Mouse (Mus musculus) left cerebral cortex, postnatal 25 days (tissue): ENCODE results near the gene Tmem229a. TPM values are rescaled to one million over a fixed set of nuclear protein-coding genes. Genes with fewer than 3 reads are reported as not detected.

Source experiments
- DNase-seq, 2 experiments: peaks; one replicate each; pipeline ENCODE4 v3.0.0; 2022; ENCODE audit warnings: low spot score in 2 of 2, mixed read lengths in 1 of 2
- intact Hi-C: fragments of 180-260 bp; cut with DNase I; formaldehyde crosslinking; loops from one replicate; pipeline ENCODE4 v1.15.1; 2025
- total RNA-seq, 2 experiments: library from RNA; stranded (reverse); gene quantifications; 2 replicates each; pipeline ENCODE4 v1.2.3; 2021

The Tmem229a gene
- total RNA-seq: 10 to 100 TPM; 41.0 to 42.0 TPM

DNA sequence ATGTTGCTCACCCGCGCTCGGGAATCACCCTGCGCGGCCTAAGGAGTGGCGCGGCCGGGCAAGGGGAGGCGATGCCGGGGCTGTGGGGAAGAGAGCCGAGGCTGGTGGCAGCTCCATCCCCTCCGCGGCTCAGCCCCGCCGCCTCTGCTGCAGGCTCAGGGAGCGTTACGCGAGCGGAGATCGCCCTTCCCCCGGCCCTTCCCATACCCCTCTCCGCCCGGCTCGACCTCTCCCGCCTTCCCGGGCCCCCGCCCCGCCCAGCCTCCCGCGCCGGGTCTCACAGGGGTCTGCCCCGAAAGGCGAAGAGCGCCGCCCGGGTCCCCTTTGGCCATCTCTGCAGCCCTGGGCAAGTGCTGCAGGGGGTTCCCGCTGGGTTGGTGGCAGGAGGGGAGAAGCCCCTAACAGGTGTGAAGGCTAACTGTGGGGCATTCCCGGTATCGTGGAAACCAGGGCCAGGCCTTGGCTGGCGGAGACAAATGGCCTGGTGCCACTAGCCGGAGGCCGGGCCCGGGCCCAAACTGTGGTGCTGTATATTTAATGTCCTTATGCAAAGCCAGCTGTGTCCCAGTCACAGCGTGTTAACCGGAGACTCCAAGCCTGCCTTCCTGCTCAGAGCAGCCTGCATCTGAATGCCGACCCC, at the start of gene Tmem229a:
TSS of gene Tmem229a (minus strand) at position 352 of the 640 bp plus-strand sequence.
- intact Hi-C loops: loop anchor here (2.0 to 10.0 kb wide), 3 partner anchors 37 to 291 kb away; partner anchors contain the start of gene Wasl
- DNase-seq: peak; percentile 68 to 79

DNA sequence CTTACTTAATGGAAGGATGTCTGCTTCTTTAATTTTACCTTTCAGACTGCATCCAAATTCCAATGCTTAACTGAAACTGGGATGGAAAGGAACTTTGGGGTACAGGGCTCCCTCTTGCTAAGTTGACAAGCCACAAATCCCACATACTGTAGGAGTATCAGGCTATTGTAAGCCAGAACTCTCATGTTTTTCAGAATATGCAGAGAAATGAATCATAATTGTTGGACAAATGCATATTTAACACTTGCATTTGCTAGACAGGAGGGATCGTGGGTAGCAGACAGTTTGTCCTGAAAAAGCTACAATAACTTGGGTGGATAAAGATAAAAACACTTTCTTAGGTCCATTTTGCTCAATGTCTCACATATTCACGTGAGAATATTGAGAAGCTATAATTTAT, 37.7 kb upstream of the Tmem229a start:
- DNase-seq: peak in 1 of 2 experiments; percentile 70
- intact Hi-C loops: loop anchor here (2.0 kb wide), 1 partner anchor 37 kb away; the partner anchor contains the start of gene Tmem229a

DNA sequence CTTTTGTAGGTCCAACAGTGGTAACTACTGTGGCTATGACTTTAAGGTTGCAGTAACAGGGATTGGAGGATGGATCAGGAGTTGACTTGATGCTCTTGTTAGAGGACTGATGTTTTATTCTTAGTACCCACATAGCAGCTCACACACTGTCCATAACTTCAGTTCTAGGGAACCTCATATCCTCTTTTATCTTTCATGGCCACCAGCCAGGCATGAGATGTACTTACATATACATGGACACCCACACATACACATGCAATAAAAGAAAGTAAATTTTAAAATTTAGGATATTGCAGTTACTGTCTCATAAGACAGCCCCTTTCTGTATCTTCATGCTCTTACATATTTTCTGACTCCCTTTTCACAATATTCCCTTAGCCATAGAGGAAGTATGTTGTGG, 33.7 kb upstream of the Tmem229a start:
- DNase-seq: peak in 1 of 2 experiments; percentile 69
- intact Hi-C loops: no loop called here

DNA sequence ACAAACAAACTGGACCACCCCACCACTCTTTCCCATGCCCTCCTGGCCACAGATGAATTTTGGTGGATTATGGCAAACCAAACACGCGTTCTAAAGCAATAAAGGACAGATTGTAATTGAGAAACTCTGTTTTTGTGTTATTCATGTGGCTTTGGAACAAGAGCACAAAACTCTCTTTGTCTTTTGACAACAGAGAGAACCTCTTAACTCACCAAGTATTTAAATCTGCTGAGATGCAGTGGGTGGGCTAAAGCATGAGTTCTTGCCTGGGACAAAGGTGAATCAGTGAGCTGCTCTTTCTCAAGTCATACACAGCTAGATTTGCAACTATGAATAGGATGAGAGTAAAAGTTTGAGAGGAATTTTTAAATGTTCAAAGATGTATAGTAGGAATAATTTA, 20.1 kb upstream of the Tmem229a start:
- intact Hi-C loops: no loop called here
- no peak for DNase-seq

DNA sequence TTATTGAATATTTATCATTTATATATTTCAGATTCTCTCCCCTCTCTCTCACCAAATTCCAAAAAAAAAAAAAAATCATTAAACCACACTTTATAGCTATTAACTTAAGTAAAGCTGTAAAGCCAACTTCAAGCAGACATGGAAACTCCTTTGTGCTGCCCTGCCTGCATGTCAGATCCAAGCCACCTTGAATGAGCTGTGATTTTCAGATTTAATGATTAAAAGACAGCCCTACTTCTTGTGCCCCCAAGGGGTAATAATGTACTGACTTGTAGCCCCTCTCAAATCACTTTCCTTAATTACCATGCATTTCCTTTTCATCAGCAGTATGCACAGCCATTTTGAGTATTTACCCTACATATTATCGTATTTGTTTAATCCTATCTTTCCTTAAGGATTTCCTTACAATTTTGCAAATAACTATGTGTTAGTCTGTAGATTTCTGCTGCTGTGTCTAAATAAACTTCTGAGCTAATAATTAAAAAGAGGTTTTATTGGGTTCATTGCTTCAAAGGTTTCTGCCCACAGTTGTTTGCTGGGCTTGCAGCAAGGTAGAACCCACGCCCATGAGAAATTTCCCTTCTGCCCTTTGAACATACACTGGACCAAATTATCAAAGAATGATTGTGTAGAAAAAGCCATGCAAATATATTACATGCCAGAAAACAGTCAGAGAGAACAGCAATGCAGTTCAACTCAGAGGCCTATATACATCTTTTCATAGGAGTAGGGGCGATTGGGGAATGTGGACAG, 12.6 kb upstream of the Tmem229a start:
- no peak for DNase-seq
- intact Hi-C loops: no loop called here

DNA sequence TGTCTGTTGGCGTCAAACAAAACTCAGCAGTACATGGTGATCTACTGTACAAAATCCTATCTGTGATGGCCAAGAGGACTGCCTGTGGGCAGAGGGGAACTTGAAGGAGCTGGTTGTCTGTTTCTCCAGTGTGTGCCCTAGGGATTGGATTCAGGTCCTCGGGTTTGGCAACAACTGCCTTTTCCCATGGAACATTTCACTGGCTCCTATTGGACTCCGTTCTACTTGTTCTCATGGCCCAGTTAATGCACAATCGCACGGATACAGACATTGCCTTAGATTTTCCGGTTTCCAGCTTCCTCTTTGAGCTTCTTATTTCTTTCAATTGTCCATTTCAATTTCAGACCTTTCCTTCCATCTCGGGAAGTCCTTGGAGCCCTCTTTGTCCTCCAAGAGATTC, 11.6 kb upstream of the Tmem229a start:
- intact Hi-C loops: no loop called here

DNA sequence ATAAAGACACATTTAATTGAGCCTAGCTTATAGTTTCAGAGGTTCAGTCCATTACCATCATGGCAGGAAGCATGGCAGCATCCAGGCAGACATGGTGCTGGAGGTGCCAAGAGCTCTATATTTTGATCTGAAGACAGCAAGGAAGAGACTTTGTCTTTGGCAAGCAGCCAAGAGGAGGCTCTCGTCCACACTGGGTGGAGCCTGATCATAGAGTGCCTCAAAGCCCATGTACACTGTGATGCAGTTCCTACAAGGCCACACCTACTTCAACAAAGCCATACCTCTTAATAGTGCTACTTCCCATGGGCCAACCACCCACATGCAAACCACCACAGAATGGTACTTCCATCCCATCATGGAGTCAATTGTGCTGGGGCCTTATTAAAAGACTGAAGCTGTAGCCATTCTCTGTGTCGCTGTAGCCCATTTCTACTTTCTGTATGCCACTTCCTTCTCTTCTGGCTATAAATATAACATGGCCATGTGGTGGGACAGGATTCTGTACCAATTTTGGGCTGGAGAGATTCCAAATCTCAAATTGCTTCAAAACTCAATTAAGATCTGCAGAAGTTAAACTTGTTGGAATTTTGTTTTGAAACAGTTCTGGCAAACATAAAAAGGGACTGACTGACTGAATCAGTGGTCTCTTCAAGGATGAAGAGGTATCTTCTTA, 10.0 kb upstream of the Tmem229a start:
- intact Hi-C loops: no loop called here
- peak in 1 of 2 experiments; percentile 51 for DNase-seq

More for the DNA sequence above, 11.6 kb upstream of the Tmem229a start:
- DNase-seq: no peak

DNA sequence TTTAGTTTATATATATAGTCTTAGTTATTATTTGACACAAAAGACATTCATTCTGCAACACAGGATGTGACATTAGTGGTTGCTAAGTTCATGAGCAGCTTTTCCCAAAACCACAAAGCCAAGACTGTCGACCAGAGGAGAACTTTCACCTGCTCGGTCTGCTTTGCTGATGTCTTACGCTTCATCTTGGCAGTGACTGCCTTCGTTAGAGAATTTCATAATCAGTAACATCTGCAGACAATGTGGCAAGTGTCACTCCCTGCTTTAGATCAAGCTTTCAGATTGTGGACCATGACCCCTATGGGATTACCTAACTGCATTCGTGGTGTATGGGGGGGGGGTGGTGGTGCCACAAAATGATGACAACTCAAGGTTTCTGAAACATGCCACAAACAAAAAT, 7.7 kb upstream of the Tmem229a start:
- intact Hi-C loops: no loop called here
- no peak for DNase-seq

DNA sequence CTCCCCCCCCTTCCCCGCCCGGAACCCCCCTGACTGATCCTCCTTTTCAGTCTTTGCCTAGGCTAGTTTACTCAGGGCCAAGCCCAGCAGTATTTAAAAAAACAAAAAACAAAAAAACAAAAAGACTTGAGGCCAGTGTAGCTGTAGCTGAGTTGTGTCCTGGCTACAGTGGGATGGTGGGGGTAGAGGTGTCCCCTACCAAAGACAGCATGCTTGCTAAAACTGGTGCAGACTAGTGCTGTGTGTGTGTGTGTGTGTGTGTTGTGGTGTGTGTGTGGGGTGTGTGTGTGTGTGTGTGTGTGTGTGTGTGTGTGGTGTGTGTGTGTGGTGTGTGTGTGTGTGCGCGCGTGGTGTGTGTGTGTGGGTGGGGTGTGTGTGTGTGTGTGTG, 483 bp upstream of the Tmem229a start:
- intact Hi-C loops: loop anchor here (2.0 to 10.0 kb wide), 3 partner anchors 36 to 292 kb away; partner anchors contain the start of gene Wasl
- DNase-seq: no peak

DNA sequence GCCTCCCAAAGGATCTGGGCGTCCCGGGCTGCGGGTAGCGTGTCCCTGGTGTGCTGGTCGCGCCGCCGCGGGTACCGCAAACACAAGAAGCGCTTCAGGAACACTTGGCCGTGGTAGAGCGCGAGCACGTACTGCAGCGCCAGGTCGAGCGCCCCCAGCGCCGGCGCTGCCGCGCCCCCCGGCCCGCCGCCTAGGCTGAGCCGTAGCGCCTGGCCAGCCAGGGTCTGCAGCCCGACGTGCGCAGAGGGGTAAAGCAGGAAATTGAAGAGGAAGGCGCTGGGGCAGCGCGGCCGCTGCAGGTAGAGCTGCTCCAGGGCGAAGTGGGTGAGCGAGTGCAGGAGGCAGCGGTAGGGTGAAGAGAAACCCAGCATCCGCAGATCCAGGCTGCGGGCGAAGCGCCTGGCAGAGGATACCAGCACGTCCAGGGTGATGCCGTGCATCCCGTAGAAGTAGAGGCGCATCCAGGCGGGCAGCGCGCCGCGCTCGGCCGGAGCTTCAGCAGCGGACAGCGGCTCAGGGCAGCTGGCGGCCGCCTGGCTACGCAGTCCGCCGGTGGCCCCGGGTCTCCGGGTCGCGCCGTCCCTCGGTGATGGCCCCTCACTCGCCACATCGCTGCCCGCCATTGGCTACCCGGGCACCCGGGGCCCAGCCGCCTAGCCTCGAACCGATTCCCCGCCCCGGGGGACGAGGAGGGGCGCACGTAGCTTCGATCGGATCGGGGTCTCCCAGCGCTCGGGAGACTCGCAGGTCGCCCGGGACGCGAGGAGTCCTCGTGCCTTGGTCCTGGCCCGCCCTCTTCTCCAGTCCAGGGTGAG, 759 bp downstream of the Tmem229a start:
- intact Hi-C loops: loop anchor here (5.0 to 10.0 kb wide), 2 partner anchors 62 to 291 kb away; partner anchors contain the start of gene Wasl
- peak; percentile 65 to 72 for DNase-seq

DNA sequence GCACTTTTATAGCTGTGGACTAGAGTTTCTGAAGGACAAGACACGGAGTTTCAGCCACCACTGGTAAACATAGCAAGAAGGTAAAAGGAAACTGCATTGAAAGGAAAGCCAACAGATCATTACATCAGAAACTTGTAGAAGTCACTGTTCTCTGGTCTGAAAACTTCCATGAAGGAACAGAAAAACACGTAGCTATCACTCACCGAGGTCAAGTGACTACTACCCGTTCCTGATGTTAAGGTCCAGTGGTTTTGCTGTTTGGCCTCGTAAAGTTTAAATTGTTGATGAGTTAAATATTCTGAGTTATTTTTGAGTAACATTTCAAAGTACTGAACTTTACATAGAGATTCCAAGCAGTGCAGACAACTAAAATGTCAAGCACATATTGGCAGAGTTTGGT, 2.0 kb downstream of the Tmem229a start:
- intact Hi-C loops: loop anchor here (10.0 kb wide), 1 partner anchor 289 kb away; the partner anchor contains the start of gene Wasl
- DNase-seq: no peak

DNA sequence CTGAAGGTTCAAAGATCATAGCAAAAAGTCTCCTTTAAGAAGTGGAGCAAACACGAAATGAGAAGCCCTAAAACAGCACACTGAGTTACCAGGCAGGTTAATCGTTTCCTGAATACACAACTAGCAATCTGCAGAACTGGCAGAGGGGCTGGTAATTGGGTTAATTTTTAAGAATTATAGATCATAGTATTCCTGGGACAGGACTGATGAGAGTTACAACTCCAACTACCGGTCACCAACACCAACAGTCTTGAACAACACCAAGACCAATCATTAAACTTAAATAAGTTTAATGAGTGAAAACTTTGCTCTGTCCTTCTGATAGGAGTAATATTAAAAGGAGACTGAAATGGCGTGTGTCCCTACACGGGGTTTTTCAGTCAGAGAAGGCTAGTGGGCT, 3.8 kb downstream of the Tmem229a start:
- no peak for DNase-seq
- intact Hi-C loops: loop anchor here (10.0 kb wide), 1 partner anchor 288 kb away; the partner anchor contains the start of gene Wasl

DNA sequence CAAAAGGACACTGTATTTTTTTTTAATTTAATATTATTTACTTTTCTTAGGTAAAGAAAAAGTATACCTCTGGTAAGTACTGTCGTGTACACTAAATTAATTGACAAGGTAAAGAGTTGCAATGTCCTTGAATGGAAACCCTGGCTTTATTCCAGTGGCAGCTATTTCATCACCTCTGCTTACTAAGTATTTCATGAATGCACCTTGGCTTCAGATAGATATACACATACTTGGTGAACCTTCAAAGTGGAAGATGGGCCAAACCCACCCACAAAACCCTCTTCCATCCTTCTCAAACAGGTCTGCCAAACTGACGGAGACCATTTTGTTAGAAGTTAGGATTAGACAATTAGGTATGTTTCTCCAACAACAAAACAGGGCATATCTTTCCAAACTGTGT, 5.4 kb downstream of the Tmem229a start:
- no peak for DNase-seq
- intact Hi-C loops: loop anchor here (10.0 kb wide), 1 partner anchor 286 kb away; the partner anchor contains the start of gene Wasl

DNA sequence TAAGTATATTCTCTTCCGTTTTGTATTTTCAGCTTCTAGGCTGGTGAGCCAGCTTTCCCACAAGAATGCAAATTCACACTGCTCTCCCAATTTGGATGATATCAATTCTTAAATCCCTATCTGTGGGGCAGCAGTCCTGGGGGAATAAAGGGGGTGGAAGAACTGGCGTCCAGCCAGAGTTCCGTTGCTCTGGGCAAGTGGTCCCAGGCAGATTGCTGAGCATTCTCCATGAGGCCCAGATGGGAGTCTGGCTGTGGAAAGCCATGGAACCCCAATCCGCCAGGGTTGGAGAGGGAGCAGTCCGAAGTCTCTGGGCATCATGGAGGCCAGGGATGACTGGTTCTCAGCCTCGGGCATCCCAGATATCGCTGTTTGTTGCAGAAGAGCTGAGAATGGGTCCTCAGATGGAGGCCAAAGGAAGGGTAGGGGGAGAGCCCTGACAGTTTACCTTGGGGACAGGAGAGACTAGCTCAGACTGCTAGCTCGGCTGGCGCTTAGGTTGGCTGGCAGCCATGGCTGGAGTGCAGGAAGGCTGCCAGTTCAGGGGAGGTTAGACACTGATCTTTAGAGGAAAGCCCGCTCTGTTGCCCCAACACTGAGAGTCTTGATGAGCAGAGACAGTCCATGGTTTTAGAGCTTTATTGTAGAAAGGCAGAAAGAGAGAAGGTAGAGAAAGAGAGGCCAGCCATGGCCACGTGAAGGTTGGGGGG, 30.9 kb downstream of the Tmem229a start:
- no peak for DNase-seq
- intact Hi-C loops: no loop called here

DNA sequence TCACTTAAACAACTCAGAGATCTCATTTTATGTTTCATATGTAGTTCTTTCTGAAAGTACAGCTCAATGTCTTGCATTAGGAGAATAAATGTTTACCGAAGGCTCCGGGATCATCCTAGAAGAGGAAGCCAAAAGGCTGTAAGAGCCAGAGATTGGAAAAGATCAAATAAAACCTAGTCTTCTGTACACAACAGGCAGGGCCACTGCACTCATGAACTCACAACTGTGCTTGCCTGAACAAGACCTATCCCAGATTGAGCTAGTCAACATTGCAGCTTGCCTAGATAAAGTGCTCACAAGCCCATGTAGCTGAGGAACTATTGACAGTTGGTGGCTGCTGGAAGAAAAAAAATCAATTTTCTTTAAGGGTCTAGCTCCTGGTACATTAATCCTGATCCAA, 42.5 kb downstream of the Tmem229a start:
- intact Hi-C loops: no loop called here
- DNase-seq: no peak

DNA sequence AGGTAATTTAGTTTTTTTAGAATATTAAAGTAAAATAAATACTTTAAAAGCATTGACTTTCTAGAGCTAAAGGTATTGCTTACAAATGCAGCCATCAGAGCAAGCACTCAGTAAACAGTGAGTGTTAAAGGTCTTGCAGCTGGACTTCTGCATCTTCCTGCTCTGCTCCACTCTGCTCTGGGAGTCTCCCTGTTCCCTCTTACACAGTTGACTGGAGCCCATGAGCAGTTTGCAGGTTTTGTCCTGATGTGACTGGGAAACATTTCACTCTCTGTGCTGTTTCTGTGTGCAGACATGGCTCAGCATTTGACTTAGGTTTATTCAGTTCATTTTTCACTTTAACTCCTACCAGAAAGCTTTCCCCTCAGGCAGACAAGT, 45.4 kb downstream of the Tmem229a start:
- no peak for DNase-seq
- intact Hi-C loops: no loop called here

DNA sequence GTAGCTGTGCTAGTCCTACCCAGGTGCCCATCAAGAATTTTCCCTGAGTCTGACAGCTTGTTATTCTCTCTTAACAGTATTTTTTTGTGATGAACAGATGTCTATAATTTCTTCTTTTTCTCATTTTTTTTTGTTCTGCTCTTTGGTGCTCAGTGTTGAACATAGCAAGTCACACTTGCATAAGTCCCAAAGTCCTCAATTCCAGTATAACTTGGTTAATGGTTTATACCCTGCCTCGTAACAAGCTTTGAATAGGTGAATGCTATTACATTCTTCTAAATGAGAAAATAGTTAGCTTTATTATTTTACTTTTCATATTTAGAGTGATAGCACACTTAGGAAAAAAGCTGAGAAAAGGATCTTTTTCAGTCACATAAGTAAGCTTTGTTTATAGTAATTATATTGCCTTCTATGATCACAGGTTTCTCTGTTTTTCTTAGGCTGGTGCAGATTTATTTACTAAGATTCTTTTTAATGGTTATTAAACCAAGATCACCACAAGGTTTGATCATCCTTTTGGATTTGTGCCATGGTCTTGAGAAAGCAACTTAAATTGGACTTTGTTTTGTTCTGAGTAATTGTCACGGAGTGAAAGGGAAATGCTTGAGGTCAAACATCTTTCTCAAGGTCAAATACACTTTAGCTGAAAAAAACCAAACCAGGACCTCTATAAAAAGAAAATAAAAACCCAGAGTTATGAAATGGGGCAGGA, 45.9 kb downstream of the Tmem229a start:
- no peak for DNase-seq
- intact Hi-C loops: no loop called here

DNA sequence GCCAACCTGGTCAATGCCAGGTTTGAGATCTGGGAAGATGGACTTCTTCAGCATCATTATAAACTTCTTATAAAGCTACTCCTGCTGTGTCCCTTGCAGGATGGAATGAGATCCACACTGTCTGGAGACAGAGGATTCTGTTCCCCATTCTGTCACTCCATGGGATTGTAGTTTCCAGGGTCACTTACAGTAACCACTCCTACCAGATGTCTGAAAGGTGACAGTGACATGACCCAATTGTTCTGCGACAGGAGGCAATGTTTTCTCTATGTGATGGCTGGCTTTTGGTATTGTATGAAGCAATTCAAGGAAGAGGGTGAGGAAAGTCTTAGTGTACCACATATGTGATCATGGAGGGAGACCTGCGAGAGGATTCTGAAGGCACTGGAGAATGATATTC, 48.3 kb downstream of the Tmem229a start:
- no peak for DNase-seq
- intact Hi-C loops: no loop called here
